Mouse (Mus musculus): ENCODE results near the gene Adprm.
"Not testable (repeated sequence)": the region's sequence is repeated elsewhere in the genome, so short reads cannot be mapped to it uniquely, and the experiment has no call there.

Adprm gene

DNA sequence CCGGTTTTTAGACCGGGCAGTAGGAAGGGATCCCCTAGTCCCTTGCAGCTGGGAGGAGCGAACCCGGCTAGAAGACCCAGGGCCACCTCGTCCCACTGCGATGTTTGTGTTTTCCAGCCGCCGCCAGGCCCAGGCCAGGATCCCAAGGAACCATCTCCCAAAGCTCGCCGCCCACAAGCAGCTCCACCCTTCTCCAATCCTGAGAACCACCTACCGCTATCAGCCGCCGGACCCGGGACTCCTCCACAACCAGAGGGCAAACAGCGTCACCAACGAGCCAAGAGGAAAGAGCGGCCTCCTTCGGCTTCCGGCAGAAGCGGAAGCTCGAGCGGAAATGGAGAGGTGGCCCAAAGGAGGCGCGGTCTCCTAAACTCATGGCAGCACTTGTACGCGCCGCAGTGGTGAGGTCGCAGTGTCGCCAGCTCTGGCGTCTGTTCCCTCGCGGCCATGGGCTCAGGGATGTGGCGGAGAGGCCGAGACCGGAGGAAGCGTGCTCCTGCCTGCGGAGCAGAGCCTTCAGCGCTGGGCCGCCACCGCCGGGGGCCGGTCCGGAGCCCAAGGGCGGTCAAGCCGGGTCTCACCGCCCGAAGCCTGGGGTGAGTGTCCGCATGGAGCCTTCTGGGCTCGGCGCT is at the start of gene Adprm, which contains the start of gene Sco1:
Adprm (minus strand) TSS at position 274 of the 632 bp plus-strand sequence.
Sco1 (plus strand) TSS at position 350 of the 632 bp plus-strand sequence.
- DNase-seq (ENCODE audit: low read depth) = peak; percentile 81

- no peak for DNase-seq (ENCODE audit: low read depth)
Observed at GRCm38 (mm10) chr11:67101713-67102112, 49.3 kb upstream of the Adprm start.

DNA sequence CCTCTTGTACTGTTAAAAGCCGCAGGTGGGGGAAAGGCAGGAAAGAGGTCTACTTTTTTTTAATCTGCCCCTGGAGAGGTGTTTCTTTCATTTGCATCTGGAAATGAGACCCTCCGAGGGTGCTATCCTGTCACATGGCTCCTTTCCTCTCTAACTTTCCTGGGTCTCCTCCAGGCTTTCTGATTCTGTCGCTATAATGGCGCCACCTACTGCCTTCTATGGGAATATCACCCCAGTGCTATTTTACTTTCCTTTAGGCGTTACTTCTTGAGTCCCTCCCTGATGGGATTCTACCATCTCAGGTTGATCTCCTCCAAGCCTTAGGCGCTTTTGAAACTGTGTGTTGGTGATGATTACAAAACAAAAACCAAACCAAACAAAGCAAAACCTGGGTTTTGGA is 47.8 kb upstream of the Adprm start:
- DNase-seq (ENCODE audit: low read depth) = no peak

GRCm38 (mm10) chr11:67099241-67099640 is 46.8 kb upstream of the Adprm start:
- DNase-seq (ENCODE audit: low read depth) = no peak

- no peak for DNase-seq (ENCODE audit: low read depth)
Observed at GRCm38 (mm10) chr11:67098427-67098826, 46.0 kb upstream of the Adprm start.

DNA sequence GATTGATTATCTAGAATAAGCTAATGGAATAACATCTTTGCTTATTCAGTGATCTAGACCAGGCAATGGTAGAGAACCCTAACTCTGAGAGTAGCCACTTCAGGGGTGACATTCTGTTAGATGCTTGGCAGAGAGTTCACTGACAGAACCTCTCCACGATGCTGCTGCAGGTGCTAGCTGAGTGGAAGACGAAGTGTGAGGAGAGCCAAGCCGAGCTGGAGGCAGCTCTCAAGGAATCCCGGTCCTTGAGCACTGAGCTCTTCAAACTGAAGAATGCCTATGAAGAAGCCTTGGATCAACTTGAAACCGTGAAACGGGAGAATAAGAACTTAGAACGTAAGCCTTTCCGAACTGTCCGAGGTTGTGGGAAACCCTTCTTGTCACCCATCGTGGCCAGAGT is 45.3 kb upstream of the Adprm start:
- DNase-seq (ENCODE audit: low read depth) = no peak

GRCm38 (mm10) chr11:67094470-67094869 is 42.1 kb upstream of the Adprm start:
- no peak for DNase-seq (ENCODE audit: low read depth)

GRCm38 (mm10) chr11:67093652-67094051 is 41.3 kb upstream of the Adprm start:
- DNase-seq (ENCODE audit: low read depth) = no peak

DNA sequence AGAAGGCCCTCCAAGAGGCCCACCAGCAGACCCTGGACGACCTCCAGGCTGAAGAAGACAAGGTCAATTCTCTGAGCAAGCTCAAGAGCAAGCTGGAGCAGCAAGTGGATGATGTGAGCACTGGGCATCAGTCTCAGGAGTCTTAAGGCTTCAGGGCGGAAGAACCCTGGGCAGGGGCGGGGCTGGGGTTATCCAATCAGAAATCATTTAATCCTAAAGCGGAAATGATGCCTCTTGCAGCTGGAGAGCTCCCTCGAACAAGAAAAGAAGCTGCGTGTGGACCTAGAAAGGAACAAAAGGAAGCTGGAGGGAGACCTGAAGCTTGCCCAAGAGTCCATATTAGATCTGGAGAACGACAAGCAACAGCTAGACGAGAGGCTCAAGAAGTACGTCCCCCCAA is 40.8 kb upstream of the Adprm start:
- DNase-seq (ENCODE audit: low read depth) = no peak

DNA sequence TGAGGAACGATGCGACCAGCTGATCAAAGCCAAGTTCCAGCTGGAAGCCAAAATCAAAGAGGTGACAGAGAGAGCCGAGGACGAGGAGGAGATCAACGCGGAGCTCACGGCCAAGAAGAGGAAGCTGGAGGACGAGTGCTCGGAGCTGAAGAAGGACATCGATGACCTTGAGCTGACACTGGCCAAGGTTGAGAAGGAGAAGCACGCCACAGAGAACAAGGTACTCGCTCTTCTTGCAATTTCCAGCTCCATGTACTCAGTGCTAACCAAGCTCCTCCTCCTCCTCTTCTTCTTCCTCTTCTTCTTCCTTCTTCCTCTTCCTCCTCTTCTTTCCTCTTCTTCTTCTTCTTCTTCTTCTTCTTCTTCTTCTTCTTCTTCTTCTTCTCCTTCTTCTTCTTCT is 40.0 kb upstream of the Adprm start:
- DNase-seq (ENCODE audit: low read depth) = not testable (repeated sequence)

GRCm38 (mm10) chr11:67087225-67087624 is 34.8 kb upstream of the Adprm start:
- DNase-seq (ENCODE audit: low read depth) = no peak

DNA sequence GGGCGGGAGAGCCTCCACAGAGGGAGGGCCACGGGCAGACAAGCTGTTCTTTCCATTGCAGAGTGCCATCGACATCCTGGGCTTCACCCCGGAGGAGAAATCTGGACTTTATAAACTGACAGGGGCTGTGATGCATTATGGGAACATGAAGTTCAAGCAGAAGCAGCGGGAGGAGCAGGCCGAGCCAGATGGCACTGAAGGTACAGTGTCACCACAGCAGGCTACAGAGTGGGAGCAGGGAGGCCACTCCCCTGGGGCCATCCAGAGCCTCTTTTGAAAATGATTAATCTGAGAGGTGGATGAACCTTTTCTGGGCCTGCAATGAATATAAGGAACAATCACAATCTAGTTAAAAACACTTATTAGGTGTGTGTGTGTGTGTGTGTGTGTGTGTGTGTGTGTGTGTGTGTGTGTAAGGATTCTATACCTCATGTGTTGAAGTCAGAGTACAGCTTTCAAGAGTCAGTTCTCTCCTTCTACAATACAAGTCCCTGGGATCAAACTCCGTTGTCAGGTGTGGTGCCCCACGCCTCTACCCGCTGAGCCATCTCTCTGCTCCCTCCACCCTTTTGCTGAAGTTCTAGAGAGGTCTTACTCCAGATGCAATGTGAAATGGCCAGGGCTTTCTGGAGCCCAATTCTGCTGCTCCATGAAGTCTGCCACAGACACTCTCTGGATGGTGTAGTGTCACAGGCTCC is 34.2 kb upstream of the Adprm start:
- no peak for DNase-seq (ENCODE audit: low read depth)

DNA sequence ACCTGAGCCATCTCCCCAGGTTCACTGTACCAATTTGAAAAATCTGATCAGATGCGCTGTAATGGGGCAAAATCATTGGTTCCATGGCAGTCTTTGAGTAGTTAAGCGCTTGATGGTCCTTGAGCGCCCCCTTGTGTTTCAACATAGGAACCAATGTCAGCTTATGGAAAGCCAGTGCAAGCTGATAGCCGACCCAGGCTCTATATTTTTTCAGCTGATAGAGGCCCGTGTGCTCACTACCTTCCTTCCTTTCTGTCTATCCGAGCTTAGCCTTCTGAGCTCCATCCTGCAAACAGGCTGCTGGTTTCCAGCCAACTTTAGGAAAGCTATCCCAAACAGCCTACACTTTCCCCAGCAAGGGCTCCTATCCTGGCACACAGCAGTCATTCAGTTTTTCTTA is 33.1 kb upstream of the Adprm start:
- DNase-seq (ENCODE audit: low read depth) = peak; percentile 35

- DNase-seq (ENCODE audit: low read depth) = no peak
Observed at GRCm38 (mm10) chr11:67083712-67084340, 31.4 kb upstream of the Adprm start.

DNA sequence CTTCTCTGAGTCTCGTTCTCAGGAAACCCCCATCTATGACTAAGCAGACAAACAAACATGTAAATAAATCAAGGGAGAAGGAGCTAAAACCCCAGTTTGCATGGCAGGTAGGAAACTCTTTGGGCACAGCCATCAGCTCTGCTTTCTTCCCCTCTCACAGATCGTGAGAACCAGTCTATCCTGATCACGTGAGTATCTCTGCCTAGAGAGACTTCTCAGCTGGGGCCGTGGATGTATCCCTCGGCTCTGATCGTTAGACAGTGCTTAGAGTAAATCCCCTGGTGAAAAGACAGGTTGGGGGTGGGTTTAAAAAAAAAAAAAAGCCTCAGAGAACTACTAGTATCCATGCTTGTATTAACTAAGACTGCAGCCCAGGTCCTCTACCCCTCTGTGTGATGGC is 30.8 kb upstream of the Adprm start:
- no peak for DNase-seq (ENCODE audit: low read depth)

GRCm38 (mm10) chr11:67082793-67083192 is 30.4 kb upstream of the Adprm start:
- DNase-seq (ENCODE audit: low read depth) = no peak

DNA sequence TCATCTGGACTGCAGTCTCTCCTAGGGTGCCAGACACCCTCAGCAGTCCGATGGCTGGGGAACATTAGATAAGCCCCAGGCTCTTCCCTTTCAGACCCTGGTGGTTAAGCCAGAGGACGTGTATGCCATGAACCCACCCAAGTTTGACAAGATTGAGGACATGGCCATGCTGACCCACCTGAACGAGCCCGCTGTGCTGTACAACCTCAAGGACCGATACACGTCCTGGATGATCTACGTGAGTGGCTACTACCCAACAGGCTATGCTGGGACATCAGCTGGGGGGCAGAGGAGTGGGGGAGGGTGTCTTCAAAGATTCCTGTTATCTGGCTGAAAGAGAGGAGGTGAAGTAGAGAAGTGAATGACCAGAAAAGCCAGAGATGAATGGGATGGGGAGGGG is 29.8 kb upstream of the Adprm start:
- DNase-seq (ENCODE audit: low read depth) = no peak

DNA sequence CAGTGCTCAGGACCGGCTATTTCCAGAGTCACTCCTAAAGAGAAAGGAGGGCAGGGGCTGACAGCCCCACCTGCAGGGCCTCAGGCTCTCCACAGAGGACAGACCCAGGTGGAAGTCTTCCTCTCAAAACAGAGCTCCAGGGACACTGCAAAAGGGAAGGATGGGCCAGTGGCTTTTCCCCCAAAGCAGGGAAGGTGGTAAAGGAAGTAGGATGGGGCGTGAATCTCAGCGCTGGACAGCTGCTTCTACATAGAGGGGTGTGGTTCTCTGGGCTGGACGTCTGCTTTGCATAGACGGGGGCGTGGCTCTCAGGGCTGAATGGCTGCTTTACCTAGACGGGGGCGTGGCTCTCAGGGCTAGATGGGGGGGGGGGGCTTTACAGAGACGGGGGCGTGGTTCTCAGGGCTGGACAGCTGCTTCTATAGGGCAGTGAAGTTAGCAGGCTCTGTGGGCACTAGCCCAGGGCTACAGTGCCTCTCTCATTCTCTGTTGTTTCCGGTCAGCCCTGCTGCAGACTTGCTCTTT is 28.8 kb upstream of the Adprm start:
- no peak for DNase-seq (ENCODE audit: low read depth)

- no peak for DNase-seq (ENCODE audit: low read depth)
Observed at GRCm38 (mm10) chr11:67080168-67080567, 27.8 kb upstream of the Adprm start.

DNA sequence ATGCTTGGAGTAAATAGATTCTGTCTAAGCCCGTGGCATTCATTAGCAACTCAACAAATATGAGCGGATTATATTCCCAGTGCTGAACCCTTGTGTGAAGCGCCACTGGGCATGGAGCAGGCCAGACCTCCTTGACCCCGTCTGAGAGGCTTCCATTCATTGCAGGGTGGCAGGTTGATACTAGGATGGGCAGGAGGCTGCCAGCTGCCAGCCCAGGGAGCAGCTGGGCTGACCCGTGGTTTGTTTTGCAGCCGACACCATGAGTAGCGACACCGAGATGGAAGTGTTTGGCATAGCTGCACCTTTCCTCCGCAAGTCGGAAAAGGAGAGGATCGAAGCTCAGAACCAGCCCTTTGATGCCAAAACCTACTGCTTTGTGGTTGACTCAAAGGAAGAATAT is 27.3 kb upstream of the Adprm start:
- no peak for DNase-seq (ENCODE audit: low read depth)

DNA sequence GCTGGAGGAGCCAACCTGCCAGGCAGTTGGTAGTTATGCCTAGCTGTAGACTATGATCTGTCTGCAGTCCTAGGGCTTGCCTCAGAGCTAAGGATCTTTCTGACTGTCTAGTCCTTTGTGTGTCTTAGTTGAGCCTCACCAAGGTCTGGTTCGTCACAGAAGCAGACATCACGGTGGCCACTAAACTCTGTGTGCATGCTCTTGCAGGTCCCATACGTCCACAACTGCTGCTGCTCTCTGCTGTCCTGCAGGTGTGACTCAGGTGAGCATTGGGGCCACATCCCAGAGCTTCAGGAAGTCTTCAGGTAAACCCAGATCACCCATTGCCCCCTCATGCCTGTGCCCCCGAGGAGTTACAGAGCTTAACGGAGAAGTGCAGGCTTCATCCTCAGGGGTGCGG is 26.5 kb upstream of the Adprm start:
- no peak for DNase-seq (ENCODE audit: low read depth)

DNA sequence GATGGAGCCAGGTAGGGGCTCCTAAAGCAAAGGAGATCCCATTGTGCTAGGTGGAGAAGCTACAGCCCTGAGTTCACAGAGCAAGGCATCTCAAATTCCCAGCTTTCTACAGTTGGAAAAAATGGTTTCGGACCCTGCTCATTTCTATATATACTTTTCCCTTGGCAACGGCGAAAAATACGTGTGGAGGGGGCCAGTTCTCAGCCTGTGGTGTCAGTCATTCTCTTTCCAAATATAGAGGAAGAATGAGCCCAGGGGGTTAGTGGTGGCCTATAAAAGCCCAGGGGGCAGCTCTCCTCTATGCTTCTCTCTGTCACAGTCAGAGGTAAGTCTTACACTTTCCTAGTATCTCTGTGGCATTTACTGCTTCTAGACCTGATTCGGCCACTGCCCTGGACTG is 25.6 kb upstream of the Adprm start, which contains the start of gene Myh3:
Myh3 (plus strand) TSS at position 301 of the 400 bp plus-strand sequence.
- DNase-seq (ENCODE audit: low read depth) = no peak

- DNase-seq (ENCODE audit: low read depth) = no peak
Observed at GRCm38 (mm10) chr11:67077435-67077834, 25.0 kb upstream of the Adprm start.
